Mouse (Mus musculus) hindbrain, embryonic 14.5 days (tissue): Measurements from ENCODE around the gene Ptprb. TPM values are rescaled to one million over a fixed set of nuclear protein-coding genes. Genes with fewer than 3 reads are reported as not detected.

Source experiments
- ATAC-seq: fragments of 200-750 bp; cut with Nextera tagmentation; 2 replicates; pipeline ENCODE4 v1.8.0; 2017; ENCODE audit warnings: moderate number of reproducible peaks, mild to moderate bottlenecking, moderate TSS enrichment, moderate library complexity; ENCODE audit not compliant: low FRiP score
- DNase-seq: peaks from one replicate; pipeline ENCODE4 v3.0.0-alpha.2; 2015; ENCODE audit warnings: low spot score
- H3K27ac ChIP-seq: fragments of 300-500 bp; sonication (generic); 2 replicates; pipeline ENCODE4 v1.5.1; 2014; ENCODE audit warnings: mild to moderate bottlenecking, moderate library complexity
- H3K27me3 ChIP-seq: fragments of 300-500 bp; sonication (generic); 2 replicates; pipeline ENCODE4 v1.6.1; 2014; ENCODE audit warnings: mild to moderate bottlenecking, low read length, mixed read lengths; ENCODE audit not compliant: control insufficient read depth, insufficient read depth
- H3K36me3 ChIP-seq: fragments of 300-500 bp; sonication (generic); replicated peaks from 2 replicates; pipeline ENCODE4 v1.6.1; 2014; ENCODE audit not compliant: control insufficient read depth, insufficient read depth
- H3K4me1 ChIP-seq: fragments of 300-500 bp; sonication (generic); replicated peaks from 2 replicates; pipeline ENCODE4 v1.6.1; 2014; ENCODE audit warnings: antibody characterized with exemption, low read length, mixed read lengths; ENCODE audit not compliant: control insufficient read depth, insufficient read depth
- H3K4me2 ChIP-seq: fragments of 300-500 bp; sonication (generic); replicated peaks from 2 replicates; pipeline ENCODE4 v1.6.1; 2014; ENCODE audit warnings: mild to moderate bottlenecking, moderate library complexity
- H3K4me3 ChIP-seq: fragments of 300-500 bp; sonication (generic); replicated peaks from 2 replicates; pipeline ENCODE4 v1.5.1; 2014; ENCODE audit warnings: mild to moderate bottlenecking, low read length
- H3K9ac ChIP-seq: fragments of 300-500 bp; sonication (generic); 2 replicates; pipeline ENCODE4 v1.6.1; 2014
- H3K9me3 ChIP-seq: fragments of 300-500 bp; sonication (generic); 2 replicates; pipeline ENCODE4 v1.6.1; 2016; ENCODE audit warnings: low read length; ENCODE audit not compliant: control insufficient read depth
- WGBS: fragments of 180-500 bp; shearing (Covaris S2); extraction: QIAGEN DNeasy Blood & Tissue Kit; methylation state at CpG from one replicate; pipeline ENCODE4 v1.1.7; 2014; 5-methylcytosine and 5-hydroxymethylcytosine counted together
- polyA plus RNA-seq: library from polyadenylated mRNA; unstranded; fragments of >200 nt; fragmentation: Nextera tagmentation; extraction: Ambion mirVana; gene quantifications from 2 replicates; pipeline ENCODE4 v1.2.1, GENCODE M21; 2014

Gene Ptprb
- polyA plus RNA-seq, 1 experiment from 2014 or later, result 5.0 TPM

GRCm38 (mm10) chr10:116376853-116377252, 101.5 kb downstream of the Ptprb start:
- DNase-seq, result no peak
- Histone ChIP-seq H3K27ac (no peak overlapping the region), H3K27me3 (no peaks in the 10 kb centered on the region), H3K4me3 (no peak overlapping the region), H3K9me3 (no peaks in the 10 kb centered on the region), H3K4me2 (no peak overlapping the region), H3K4me1 (no peaks in the 10 kb centered on the region), H3K9ac (no peak overlapping the region), H3K36me3 (no peaks in the 10 kb centered on the region)
- 85% methylated on average over 4 of the region's 4 CpGs for WGBS
- no peak for ATAC-seq

- Histone ChIP-seq H3K9me3 (no peaks in the 10 kb centered on the region), H3K4me2 (no peak overlapping the region), H3K27ac (no peak overlapping the region), H3K36me3 (no peaks in the 10 kb centered on the region), H3K4me1 (peaks cover 9% of the 10 kb centered on the region; the same call in 1 of the 2 replicates), H3K9ac (no peak overlapping the region), H3K27me3 (no peaks in the 10 kb centered on the region; the same call in 1 of the 2 replicates), H3K4me3 (no peak overlapping the region)
- DNase-seq (no peak), ATAC-seq (no peak)
- WGBS, result 37% methylated on average over 13 of the region's 13 CpGs
Observed at GRCm38 (mm10) chr10:116382826-116383685, 107.7 kb downstream of the Ptprb start.

GRCm38 (mm10) chr10:116384401-116384800, 109.1 kb downstream of the Ptprb start:
- WGBS, result 70% methylated on average over 4 of the region's 4 CpGs
- Histone ChIP-seq H3K36me3 (no peaks in the 10 kb centered on the region), H3K4me2 (no peak overlapping the region), H3K27me3 (no peaks in the 10 kb centered on the region; the same call in 1 of the 2 replicates), H3K9ac (no peak overlapping the region), H3K9me3 (no peaks in the 10 kb centered on the region), H3K27ac (no peak overlapping the region), H3K4me1 (peaks cover 9% of the 10 kb centered on the region; the same call in 1 of the 2 replicates), H3K4me3 (no peak overlapping the region)
- ATAC-seq (no peak), DNase-seq (no peak)

DNA sequence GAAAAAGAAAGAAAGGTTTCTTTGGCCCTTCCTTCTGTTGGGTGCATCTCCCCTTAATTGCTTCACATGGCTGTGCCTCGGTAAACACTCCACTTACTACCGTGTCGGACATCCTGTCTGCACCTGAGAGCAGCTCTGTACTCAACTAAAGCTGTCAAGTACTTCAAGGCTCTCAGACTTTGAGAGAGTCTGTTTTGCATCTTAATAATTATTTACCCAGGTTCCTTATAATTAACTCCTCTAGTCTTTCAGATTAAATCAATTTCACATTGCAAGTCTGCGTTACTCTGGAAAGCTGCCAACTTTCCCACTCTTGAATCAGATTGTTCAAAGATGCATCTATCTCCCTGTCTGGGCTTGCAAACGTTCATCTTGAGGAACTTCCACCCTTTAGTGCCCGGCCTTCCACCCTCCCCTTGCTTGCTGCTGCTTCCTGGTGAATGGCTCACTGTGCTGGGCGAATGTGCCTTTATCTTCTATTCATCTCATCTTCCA, 111.1 kb downstream of the Ptprb start:
- ATAC-seq (peak; percentile 24; the same call in 1 of the 2 replicates), DNase-seq (no peak)
- H3K9ac ChIP-seq, result no peak overlapping the region

GRCm38 (mm10) chr10:116388840-116389239, 113.5 kb downstream of the Ptprb start:
- Histone ChIP-seq H3K4me1 (peaks cover 9% of the 10 kb centered on the region; the same call in 1 of the 2 replicates), H3K36me3 (no peaks in the 10 kb centered on the region), H3K4me2 (no peak overlapping the region), H3K27ac (0 out of 2 replicates have a peak overlapping the region, but pooled peaks have one; percentile 29), H3K4me3 (no peak overlapping the region), H3K9ac (no peak overlapping the region), H3K27me3 (no peaks in the 10 kb centered on the region; the same call in 1 of the 2 replicates), H3K9me3 (no peaks in the 10 kb centered on the region)
- no peak for ATAC-seq
- 27% methylated on average over 6 of the region's 6 CpGs for WGBS
- no peak for DNase-seq

More for the DNA sequence above, 111.1 kb downstream of the Ptprb start:
- Histone ChIP-seq H3K4me1 (peaks cover 9% of the 10 kb centered on the region; the same call in 1 of the 2 replicates), H3K4me3 (no peak overlapping the region), H3K4me2 (no peak overlapping the region), H3K9me3 (no peaks in the 10 kb centered on the region), H3K36me3 (no peaks in the 10 kb centered on the region), H3K27me3 (no peaks in the 10 kb centered on the region; the same call in 1 of the 2 replicates), H3K27ac (no peak overlapping the region)
- 33% methylated on average over 7 of the region's 7 CpGs for WGBS

- 70% methylated on average over 9 of the region's 9 CpGs for WGBS
- no peak overlapping the region for H3K27ac ChIP-seq
- no peak for ATAC-seq
- H3K9me3 ChIP-seq, result no peaks in the 10 kb centered on the region
- H3K4me1 ChIP-seq, result no peaks in the 10 kb centered on the region
- H3K9ac ChIP-seq, result no peak overlapping the region
- H3K27me3 ChIP-seq, result no peaks in the 10 kb centered on the region
- no peaks in the 10 kb centered on the region for H3K36me3 ChIP-seq
- no peak overlapping the region for H3K4me2 ChIP-seq
- H3K4me3 ChIP-seq, result no peak overlapping the region
- DNase-seq, result no peak
Observed at GRCm38 (mm10) chr10:116393790-116394475, 118.6 kb downstream of the Ptprb start.

- no peaks in the 10 kb centered on the region for H3K4me1 ChIP-seq
- H3K36me3 ChIP-seq, result no peaks in the 10 kb centered on the region
- H3K9me3 ChIP-seq, result no peaks in the 10 kb centered on the region
- H3K27me3 ChIP-seq, result no peaks in the 10 kb centered on the region
- no peak overlapping the region for H3K4me3 ChIP-seq
- no peak overlapping the region for H3K4me2 ChIP-seq
- H3K9ac ChIP-seq, result no peak overlapping the region
- ATAC-seq (no peak), DNase-seq (no peak)
- 34% methylated on average over 4 of the region's 4 CpGs for WGBS
- H3K27ac ChIP-seq, result no peak overlapping the region
Observed at GRCm38 (mm10) chr10:116394585-116394984, 119.3 kb downstream of the Ptprb start.

DNA sequence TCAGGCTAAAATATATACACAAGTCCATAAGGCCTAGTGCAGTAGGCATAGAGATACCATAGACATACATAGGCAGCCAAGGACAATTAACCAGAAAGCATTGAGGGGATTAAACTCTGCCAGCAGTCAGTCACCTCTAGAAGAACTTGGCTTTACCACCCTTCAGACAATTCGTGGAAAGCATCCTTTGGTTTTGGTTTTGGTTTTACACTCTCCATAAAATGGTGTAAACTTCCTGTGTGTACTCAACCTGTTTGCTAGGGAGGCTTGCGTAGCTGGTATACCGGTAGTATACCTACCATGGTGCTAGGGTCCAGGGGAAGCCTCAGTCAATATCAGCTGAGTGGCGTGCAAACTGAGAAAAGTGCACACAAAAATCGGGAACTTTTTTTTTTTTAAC, 121.0 kb downstream of the Ptprb start:
- Histone ChIP-seq H3K4me3 (no peak overlapping the region), H3K36me3 (no peaks in the 10 kb centered on the region), H3K4me2 (no peak overlapping the region), H3K9ac (no peak overlapping the region), H3K9me3 (no peaks in the 10 kb centered on the region), H3K27me3 (no peaks in the 10 kb centered on the region), H3K27ac (no peak overlapping the region), H3K4me1 (no peaks in the 10 kb centered on the region)
- ATAC-seq (no peak), DNase-seq (no peak)
- WGBS, result 88% methylated on average over 5 of the region's 5 CpGs

DNA sequence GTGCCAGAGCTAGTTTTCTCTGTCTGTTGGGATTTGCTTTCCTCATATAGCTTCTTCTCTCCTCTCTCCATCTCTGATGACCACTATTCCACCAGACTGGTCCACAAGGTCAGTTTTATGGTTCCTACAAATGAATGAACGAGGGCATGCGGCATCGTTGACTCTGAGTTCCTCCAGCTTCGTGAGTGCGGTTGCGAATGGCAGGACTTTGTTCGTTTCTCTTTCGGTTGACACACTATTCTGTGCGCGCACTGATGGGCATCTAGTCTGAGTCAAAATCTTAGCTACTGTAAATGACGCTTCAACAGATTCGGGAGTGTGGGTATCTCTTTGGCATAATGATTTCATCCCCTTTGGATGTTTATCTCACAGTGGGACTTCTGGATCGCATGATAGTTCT, 121.6 kb downstream of the Ptprb start:
- ATAC-seq (no peak), DNase-seq (no peak)
- Histone ChIP-seq H3K4me3 (no peak overlapping the region), H3K27ac (no peak overlapping the region), H3K4me1 (no peaks in the 10 kb centered on the region), H3K9me3 (no peaks in the 10 kb centered on the region), H3K27me3 (no peaks in the 10 kb centered on the region), H3K9ac (no peak overlapping the region), H3K4me2 (no peak overlapping the region), H3K36me3 (no peaks in the 10 kb centered on the region)
- 87% methylated on average over 13 of the region's 13 CpGs for WGBS
